In the genomic region with DNA sequence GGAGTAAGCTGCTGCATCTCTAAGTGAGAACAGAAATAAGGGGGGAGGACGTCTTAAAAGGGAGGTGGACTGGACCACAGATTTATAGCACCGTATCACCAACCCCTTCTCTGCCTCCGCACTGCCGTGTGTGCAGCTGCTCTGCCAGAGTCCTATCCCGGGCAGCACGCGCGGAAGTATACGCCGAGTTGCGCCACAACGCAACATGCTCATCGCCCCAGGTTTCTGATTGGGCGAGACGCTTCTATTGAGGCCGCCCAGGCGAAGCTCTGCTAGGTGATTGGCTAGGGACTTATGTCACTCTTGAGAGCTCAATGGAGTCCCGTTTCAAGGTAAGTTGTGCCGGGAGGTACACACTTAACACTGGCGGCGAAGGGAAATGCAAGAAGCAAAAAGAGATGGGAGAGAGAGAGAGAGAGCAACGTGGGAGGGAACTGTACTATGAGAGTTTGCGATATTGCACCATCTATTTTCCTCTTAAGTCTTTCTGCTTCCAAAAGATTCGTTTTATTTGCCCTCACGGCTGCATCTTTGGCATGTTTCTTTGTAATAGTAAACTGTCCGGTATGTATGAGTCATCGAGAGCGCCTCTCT, we compare ENCODE assay signal across 9 mouse cellular contexts. TPM values are rescaled to one million over a fixed set of nuclear protein-coding genes. Genes with fewer than 3 reads are reported as not detected.
DNase-seq lines count a peak whose midpoint lies in the region; ATAC-seq lines count a peak whose summit lies in the region.
"Had no signal": no experiment of that assay in that cellular context is flagged by ENCODE, and none has a peak within 500 bp of the region (broad histone marks: within the 10 kb centered on the region; RNA-seq: fewer than 3 reads in every experiment).

No protein-coding gene starts in this region.

- no peak overlapping the region for H3K9ac ChIP-seq in heart, embryonic 11.5 days (ENCODE audit: low read depth, low read length)
- H3K9ac ChIP-seq in limb, embryonic 11.5 days (ENCODE audit: low read length): no peak overlapping the region
- H3K9ac ChIP-seq in midbrain, embryonic 12.5 days (replicated peaks): peak overlapping the region; percentile 75
- no peak overlapping the region for H3K9ac ChIP-seq in stomach, embryonic 14.5 days (replicated peaks; ENCODE audit: low read depth, low read length)

- peak; percentile 94 for DNase-seq in 3T3-L1 (ENCODE audit: low read depth, low spot score)
- DNase-seq in fibroblast of lung, adult 2 months (ENCODE audit: low read depth): peak; percentile 27
- peak; percentile 79 for DNase-seq in kidney, adult 9 months
- peak; percentile 95 for DNase-seq in limb, embryonic 11.5 days (ENCODE audit: low spot score)

- no peaks in the 10 kb centered on the region for H3K36me3 ChIP-seq in heart, embryonic 11.5 days (ENCODE audit: control insufficient read depth, insufficient read depth, low read length)
- H3K36me3 ChIP-seq in limb, embryonic 11.5 days (ENCODE audit: control insufficient read depth, insufficient read depth, low read length): no peaks in the 10 kb centered on the region
- no peaks in the 10 kb centered on the region for H3K36me3 ChIP-seq in midbrain, embryonic 12.5 days
- H3K36me3 ChIP-seq in stomach, embryonic 14.5 days (ENCODE audit: control insufficient read depth, insufficient read depth, low read length): no peaks in the 10 kb centered on the region

- H3K27ac ChIP-seq in brown adipose tissue, adult 24 weeks (replicated peaks; ENCODE audit: low read depth, low read length): no peak overlapping the region
- H3K27ac ChIP-seq in heart, embryonic 11.5 days (ENCODE audit: low read depth, low read length): no peak overlapping the region
- no peak overlapping the region for H3K27ac ChIP-seq in limb, embryonic 11.5 days (replicated peaks; ENCODE audit: low read depth, low read length)
- peak overlapping the region; percentile 89 for H3K27ac ChIP-seq in midbrain, embryonic 12.5 days (replicated peaks)
- no peak overlapping the region for H3K27ac ChIP-seq in stomach, embryonic 14.5 days (ENCODE audit: low read length)

- peaks cover 47% of the 10 kb centered on the region for H3K27me3 ChIP-seq in heart, embryonic 11.5 days (ENCODE audit: control insufficient read depth, insufficient read depth, low read length)
- H3K27me3 ChIP-seq in limb, embryonic 11.5 days (ENCODE audit: control insufficient read depth, insufficient read depth, low read length): peaks cover 42% of the 10 kb centered on the region
- H3K27me3 ChIP-seq in midbrain, embryonic 12.5 days: peaks cover 18% of the 10 kb centered on the region
- peaks cover 34% of the 10 kb centered on the region for H3K27me3 ChIP-seq in stomach, embryonic 14.5 days (ENCODE audit: control insufficient read depth, insufficient read depth, low read length)
- H3K27me3 ChIP-seq: CH12.LX had no signal

- H3K4me1 ChIP-seq in brown adipose tissue, adult 24 weeks (ENCODE audit: control insufficient read depth, insufficient read depth, insufficient read length, low read length): no peaks in the 10 kb centered on the region
- H3K4me1 ChIP-seq in heart, embryonic 11.5 days (ENCODE audit: control insufficient read depth, insufficient read depth, low read length): peaks cover 9% of the 10 kb centered on the region; the same call in 1 of the 2 replicates
- peaks cover 6% of the 10 kb centered on the region; the same call in 1 of the 2 replicates for H3K4me1 ChIP-seq in limb, embryonic 11.5 days (ENCODE audit: control insufficient read depth, insufficient read depth, low read length)
- peaks cover 29% of the 10 kb centered on the region for H3K4me1 ChIP-seq in midbrain, embryonic 12.5 days
- H3K4me1 ChIP-seq in stomach, embryonic 14.5 days (ENCODE audit: control insufficient read depth, insufficient read depth, low read length): no peaks in the 10 kb centered on the region; the same call in 1 of the 2 replicates

- H3K4me2 ChIP-seq in heart, embryonic 11.5 days: peak overlapping the region; percentile 79
- H3K4me2 ChIP-seq in limb, embryonic 11.5 days (ENCODE audit: low read depth, severe bottlenecking): peak overlapping the region; percentile 73
- peak overlapping the region; percentile 100 for H3K4me2 ChIP-seq in midbrain, embryonic 12.5 days (replicated peaks)
- peak overlapping the region; percentile 52 for H3K4me2 ChIP-seq in stomach, embryonic 14.5 days (replicated peaks; ENCODE audit: low read depth, low read length)

- no peaks in the 10 kb centered on the region for H3K9me3 ChIP-seq in heart, embryonic 11.5 days (replicated peaks; ENCODE audit: control insufficient read depth, low read length)
- no peaks in the 10 kb centered on the region for H3K9me3 ChIP-seq in limb, embryonic 11.5 days (ENCODE audit: control insufficient read depth, low read length)
- no peaks in the 10 kb centered on the region for H3K9me3 ChIP-seq in midbrain, embryonic 12.5 days
- H3K9me3 ChIP-seq in stomach, embryonic 14.5 days (ENCODE audit: control insufficient read depth, low read depth, low read length): no peaks in the 10 kb centered on the region

- under 1% methylated on average over 28 of the region's 28 CpGs for WGBS in heart, embryonic 11.5 days (ENCODE audit: insufficient replicate concordance)
- under 1% methylated on average over 28 of the region's 28 CpGs for WGBS in limb, embryonic 11.5 days
- WGBS in midbrain, embryonic 12.5 days: 0% methylated on average over 28 of the region's 28 CpGs
- WGBS in stomach, embryonic 14.5 days: 1% methylated on average over 28 of the region's 28 CpGs

- H3K4me3 ChIP-seq in brown adipose tissue, adult 24 weeks (ENCODE audit: insufficient read depth, low read depth, low read length): peak overlapping the region; percentile 60
- H3K4me3 ChIP-seq in heart, embryonic 11.5 days (ENCODE audit: low read depth, low read length): peak overlapping the region; percentile 43
- H3K4me3 ChIP-seq in limb, embryonic 11.5 days (ENCODE audit: low read depth, low read length): peak overlapping the region; percentile 39
- peak overlapping the region; percentile 74 for H3K4me3 ChIP-seq in midbrain, embryonic 12.5 days
- H3K4me3 ChIP-seq in stomach, embryonic 14.5 days (ENCODE audit: low read depth, low read length): peak overlapping the region; percentile 40

- ATAC-seq in heart, embryonic 11.5 days (replicated peaks; ENCODE audit: insufficient number of reproducible peaks, low FRiP score, low TSS enrichment): peak; percentile 97
- ATAC-seq in limb, embryonic 11.5 days (ENCODE audit: insufficient number of reproducible peaks, low FRiP score, low TSS enrichment, low read depth): peak; percentile 96
- ATAC-seq in midbrain, embryonic 12.5 days (ENCODE audit: low FRiP score, low read depth): peak; percentile 91
- peak; percentile 97 for ATAC-seq in stomach, embryonic 14.5 days (ENCODE audit: insufficient number of reproducible peaks, insufficient read depth, low FRiP score, low read depth)

RNA-seq across cellular contexts. Expression of a gene that starts 24.2 kb away (rescaled TPM):
- not detected in 2 replicates for polyA plus RNA-seq in brown adipose tissue, adult 24 weeks (2012; ENCODE audit: insufficient read depth, insufficient read length, missing spikeins)
- polyA plus RNA-seq in heart, embryonic 11.5 days (2014; fragmentation: Nextera tagmentation; extraction: Ambion mirVana): 2.3 and 2.5 TPM in 2 replicates
- 4.2 and 4.5 TPM in 2 replicates for polyA plus RNA-seq in limb, embryonic 11.5 days (2014; fragmentation: Nextera tagmentation; extraction: Ambion mirVana)
- polyA plus RNA-seq in midbrain, embryonic 12.5 days (2016; fragmentation: Nextera tagmentation; extraction: Ambion mirVana): 92.1 and 101 TPM in 2 replicates
- 7.2 and 8.3 TPM in 2 replicates for polyA plus RNA-seq in stomach, embryonic 14.5 days (2014; fragmentation: Nextera tagmentation; extraction: Ambion mirVana)

Comparison
In these comparisons a context has a peak if more than half of its experiments do, and no peak if none do; other contexts are left out.
1. DNase-seq: peak in every context shown above with its lines; median percentile 95 in limb, embryonic 11.5 days; 94 in 3T3-L1; 79 in kidney, adult 9 months; 27 in fibroblast of lung, adult 2 months.
2. RNA of a gene that starts 24.2 kb away (polyA plus RNA-seq): 92.1 to 101 TPM in midbrain, embryonic 12.5 days; 7.2 to 8.3 TPM in stomach, embryonic 14.5 days, 4.2 to 4.5 TPM in limb, embryonic 11.5 days, 2.3 to 2.5 TPM in heart, embryonic 11.5 days and not detected in brown adipose tissue, adult 24 weeks; every median in the first group is over 10 times any median in the second.
3. Peak in every context shown above with its lines, with median percentiles within 50 percentile points of each other: H3K4me3 ChIP-seq, ATAC-seq and H3K4me2 ChIP-seq.